Mouse (Mus musculus): ENCODE measurements at regions not wholly inside any gene's neighbourhood (a gene's known extent, or its start where the extent isn't known, plus 50 kb on each side); places are given as distances from the start of the nearest gene placed in this dataset.

- Histone ChIP-seq H3K4me3 (ENCODE audit: low read depth, low read length) (no peak overlapping the region), H3K27me3 (ENCODE audit: control insufficient read depth, insufficient read depth, low read length) (no peaks in the 10 kb centered on the region), H3K9ac (ENCODE audit: low read depth, low read length) (no peak overlapping the region), H3K4me1 (replicated peaks; ENCODE audit: control insufficient read depth, insufficient read depth, low read length) (no peaks in the 10 kb centered on the region), H3K9me3 (ENCODE audit: control insufficient read depth, low read length) (no peaks in the 10 kb centered on the region), H3K36me3 (ENCODE audit: control insufficient read depth, insufficient read depth, low read length) (no peaks in the 10 kb centered on the region), H3K4me2 (replicated peaks; ENCODE audit: low read depth, low read length) (no peak overlapping the region), H3K27ac (ENCODE audit: low read depth, low read length) (no peak overlapping the region)
- ATAC-seq (ENCODE audit: low FRiP score) = no peak
- no peak for DNase-seq (ENCODE audit: low spot score)
- WGBS = 84% methylated on average over 2 of the region's 2 CpGs
Measured at GRCm38 (mm10) chr3:111049638-111050037, 798.8 kb upstream of the Prmt6 start.

Data from hindbrain, embryonic 11.5 days (tissue).